Mouse (Mus musculus): ENCODE measurements around the gene Armc10. TPM values are rescaled to one million over a fixed set of nuclear protein-coding genes. Genes with fewer than 3 reads are reported as not detected.

Armc10 gene
- polyA plus RNA-seq, 1 experiment from 2014 or later = 35.7 TPM

Other genes starting within 250 kb of the Armc10 start
- gene Ccdc146, start 221.1 kb upstream of the Armc10 start, polyA plus RNA-seq (2015; fragmentation: Nextera tagmentation; extraction: Ambion mirVana) = 0.29 TPM in 1 of 2 replicates, not detected in the other
- gene Fam185a, start 220.9 kb upstream of the Armc10 start, polyA plus RNA-seq (2015; fragmentation: Nextera tagmentation; extraction: Ambion mirVana) = 5.4 and 6.1 TPM in 2 replicates
- 106 and 121 TPM in 2 replicates for gene Lrrc17, start 102.3 kb upstream of the Armc10 start, polyA plus RNA-seq (2015; fragmentation: Nextera tagmentation; extraction: Ambion mirVana)
- 0.27 TPM in 1 of 2 replicates, not detected in the other for gene Fbxl13, start 179 bp upstream of the Armc10 start, polyA plus RNA-seq (2015; fragmentation: Nextera tagmentation; extraction: Ambion mirVana)
- gene Napepld, start 55.6 kb downstream of the Armc10 start, polyA plus RNA-seq (2015; fragmentation: Nextera tagmentation; extraction: Ambion mirVana) = 1.8 and 2.0 TPM in 2 replicates
- 67.7 and 80.0 TPM in 2 replicates for gene Pmpcb, start 91.3 kb downstream of the Armc10 start, polyA plus RNA-seq (2015; fragmentation: Nextera tagmentation; extraction: Ambion mirVana)
- gene Dnajc2, start 139.4 kb downstream of the Armc10 start, polyA plus RNA-seq (2015; fragmentation: Nextera tagmentation; extraction: Ambion mirVana) = 51.0 and 52.1 TPM in 2 replicates
- 170 and 174 TPM in 2 replicates for gene Psmc2, start 139.5 kb downstream of the Armc10 start, polyA plus RNA-seq (2015; fragmentation: Nextera tagmentation; extraction: Ambion mirVana)
- 0.06 TPM in 1 of 2 replicates, not detected in the other for gene Slc26a5, start 219.8 kb downstream of the Armc10 start, polyA plus RNA-seq (2015; fragmentation: Nextera tagmentation; extraction: Ambion mirVana)

Data from limb, embryonic 15.5 days (tissue).